Mouse (Mus musculus): Measurements from ENCODE around the gene Vmn1r115.
"Not testable (repeated sequence)": the region's sequence is repeated elsewhere in the genome, so short reads cannot be mapped to it uniquely, and the experiment has no call there.

The Vmn1r115 gene

DNA sequence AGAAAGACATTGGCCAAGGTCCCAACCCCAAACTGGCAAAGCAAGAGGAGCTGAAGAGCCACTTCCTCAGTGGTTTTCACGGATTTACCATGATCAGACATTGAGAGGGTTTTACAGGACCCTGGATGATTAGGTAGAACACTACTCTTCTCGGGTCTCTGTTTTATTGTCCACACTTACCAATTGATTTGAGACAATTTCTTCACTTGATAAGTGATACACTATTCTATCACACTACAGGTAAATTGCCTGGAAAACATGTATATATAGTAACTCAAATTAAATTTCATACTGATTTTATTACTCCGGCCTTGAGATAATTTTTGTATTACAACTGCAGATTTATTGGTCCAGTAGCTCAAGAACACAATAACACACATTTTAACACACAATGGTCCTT lies at the start of gene Vmn1r115:
Gene Vmn1r115 (minus strand): TSS at position 101 of the 400 bp plus-strand sequence.
- DNase-seq = not testable (repeated sequence)

DNA sequence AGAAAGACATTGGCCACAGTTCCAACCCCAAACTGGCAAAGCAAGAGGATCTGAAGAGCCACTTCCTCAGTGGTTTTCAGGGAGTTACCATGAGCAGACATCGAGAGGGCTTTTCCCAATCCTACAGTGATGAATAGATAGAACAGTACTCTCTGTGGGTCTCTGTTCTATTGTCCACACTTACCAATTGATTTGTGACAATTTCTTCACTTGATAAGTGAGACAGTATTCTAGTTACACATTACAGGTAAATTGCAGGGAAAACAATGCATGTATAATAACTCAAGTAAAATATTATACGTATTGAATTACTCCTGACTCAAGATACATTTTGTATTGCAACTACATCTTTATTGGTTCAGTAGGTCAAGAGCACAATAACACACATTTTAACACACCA lies 39.2 kb upstream of the Vmn1r115 start, which contains the start of gene Vmn1r117:
Gene Vmn1r117 (minus strand): TSS at position 101 of the 400 bp plus-strand sequence.
- DNase-seq = not testable (repeated sequence)

- DNase-seq = not testable (repeated sequence)
These were observed 27.2 kb upstream of the Vmn1r115 start, which contains the start of gene Vmn1r116 for GRCm38 (mm10) chr7:20871956-20872355. Gene Vmn1r116 (plus strand): TSS chr7:20872256.

DNA sequence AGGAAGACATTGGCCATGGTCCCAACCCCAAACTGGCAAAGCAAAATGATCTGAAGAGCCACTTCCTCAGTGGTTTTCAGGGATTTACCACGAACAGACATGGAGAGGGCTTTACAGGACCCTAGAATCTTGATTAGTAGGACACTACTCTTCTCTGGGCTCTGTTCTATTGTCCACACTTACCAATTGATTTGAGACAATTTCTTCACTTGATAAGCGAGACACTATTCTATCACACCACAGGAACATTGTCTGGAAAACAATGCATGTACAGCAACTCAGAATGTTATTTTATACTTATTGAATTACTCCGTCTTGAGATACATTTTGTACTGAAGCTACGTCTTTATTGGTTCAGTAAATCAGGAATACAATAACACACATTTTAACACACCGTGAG lies 32.7 kb downstream of the Vmn1r115 start, which contains the start of gene Vmn1r114:
Gene Vmn1r114 (minus strand): TSS at position 101 of the 400 bp plus-strand sequence.
- DNase-seq = not testable (repeated sequence)

All from cerebellum, adult 8-10 months (tissue).